Mouse (Mus musculus) MEL (cell line): ENCODE measurements around the gene Frmd4a.

Experiments
- BHLHE40 ChIP-seq: IDR thresholded peaks from 2 replicates; pipeline ENCODE4 v1.6.1; 2012; ENCODE audit warnings: low read depth, mild to moderate bottlenecking, inconsistent platforms, low read length, improper control_type of control experiment, borderline replicate concordance
- CHD2 ChIP-seq: IDR thresholded peaks from 2 replicates; pipeline ENCODE4 v1.6.1; 2011; ENCODE audit warnings: low read length, improper control_type of control experiment
- EP300 ChIP-seq, 2 experiments: IDR thresholded peaks; 2 replicates each; pipeline ENCODE4 v1.6.1; 2011; ENCODE audit warnings: improper control_type of control experiment in 2 of 2, low read length in 2 of 2, low read depth in 1 of 2, mild to moderate bottlenecking in 1 of 2
- GATA1 ChIP-seq: IDR thresholded peaks from 2 replicates; pipeline ENCODE4 v1.6.1; 2011; ENCODE audit warnings: low read depth, low read length, improper control_type of control experiment
- MAX ChIP-seq: IDR thresholded peaks from 2 replicates; pipeline ENCODE4 v1.6.1; 2011; ENCODE audit warnings: low read length, improper control_type of control experiment
- POLR2A ChIP-seq, 2 experiments: IDR thresholded peaks; 2 replicates each; pipeline ENCODE4 v1.6.1; 2011 to 2012; ENCODE audit warnings: low read length in 2 of 2, mild to moderate bottlenecking in 2 of 2, control low read depth in 1 of 2, improper control_type of control experiment in 1 of 2, low read depth in 1 of 2, moderate library complexity in 1 of 2; ENCODE audit not compliant: control insufficient read depth in 1 of 2, insufficient read depth in 1 of 2, poor library complexity in 1 of 2

- TF ChIP-seq EP300 (IDR thresholded peaks at IDR 0.05; ENCODE audit: low read depth in 1 of 2, low read length in 2 of 2) (no peak), MAX (no peak), POLR2A (IDR thresholded peaks at IDR 0.05; ENCODE audit: control insufficient read depth in 1 of 2, insufficient read depth in 1 of 2, low read depth in 1 of 2, low read length in 2 of 2, poor library complexity in 1 of 2) (no peak), CHD2 (no peak), BHLHE40 (no peak), GATA1 (no peak)
Measured at GRCm38 (mm10) chr2:4420679-4421312, 403.3 kb downstream of the Frmd4a start.
